Mouse (Mus musculus): ENCODE results near the gene Frs3. TPM values are rescaled to one million over a fixed set of nuclear protein-coding genes. Genes with fewer than 3 reads are reported as not detected.

Gene Frs3
- polyA plus RNA-seq, 1 experiment from 2014 or later = 11.1 TPM

DNA sequence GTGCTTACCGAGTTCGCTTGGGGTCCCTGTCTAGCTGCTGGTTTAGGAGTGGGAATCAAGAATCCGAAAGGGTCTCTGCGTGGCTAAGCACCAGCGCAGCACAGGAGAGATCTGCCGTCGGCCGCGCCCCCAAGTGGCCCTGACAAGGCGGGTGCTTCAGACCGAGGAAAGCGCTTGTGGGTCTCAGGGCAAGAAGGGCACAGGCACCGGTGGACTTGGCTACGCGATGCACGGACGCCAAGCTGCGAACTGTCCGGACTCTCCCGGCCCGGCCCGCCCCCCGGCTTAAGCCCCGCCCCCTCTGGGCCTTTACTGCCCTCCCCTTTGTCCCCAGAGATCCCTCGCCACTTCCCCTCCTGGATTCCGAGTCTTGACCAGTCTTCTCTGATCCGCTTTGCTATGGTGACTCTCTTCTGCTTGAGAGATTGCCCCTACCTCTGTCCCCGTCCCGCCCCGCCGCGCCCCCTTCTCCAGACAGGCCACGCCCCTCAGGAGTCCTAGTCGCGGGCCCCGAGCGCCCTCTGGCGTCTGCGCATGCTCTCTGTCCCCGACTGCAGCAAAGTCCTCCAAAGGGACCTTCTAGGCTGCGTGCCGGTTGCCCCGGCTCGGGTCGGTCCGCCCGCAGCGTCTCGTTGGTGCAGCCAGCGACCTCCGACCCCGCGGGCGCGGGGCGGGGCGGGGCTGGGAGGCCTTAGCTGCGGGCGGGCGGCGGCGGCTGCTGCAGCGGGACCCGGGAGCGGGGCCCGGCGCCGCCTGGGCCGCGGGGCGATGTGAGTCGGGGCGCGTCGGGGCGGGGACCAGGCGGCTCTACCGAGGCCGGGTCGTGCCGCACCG lies 5.9 kb downstream of the Frs3 start, which contains the start of gene Prickle4:
Prickle4 (minus strand) TSS at position 234 of the 834 bp plus-strand sequence.
- Histone ChIP-seq H3K4me3 (replicated peaks) (peak within 1 kb of the TSS; percentile 79), H3K9ac (peak within 1 kb of the TSS; percentile 85), H3K36me3 (replicated peaks) (peaks cover 8% of the 10 kb centered on the region; the same call in 1 of the 2 replicates), H3K4me2 (peak within 1 kb of the TSS; percentile 79), H3K4me1 (peaks cover 20% of the 10 kb centered on the region), H3K27ac (peak within 1 kb of the TSS; percentile 68; the same call in 1 of the 2 replicates), H3K9me3 (no peaks in the 10 kb centered on the region), H3K27me3 (peaks cover 33% of the 10 kb centered on the region)
- WGBS = under 1% methylated on average over 78 of the region's 82 CpGs
- ATAC-seq (ENCODE audit: low FRiP score) = peak; percentile 96

DNA sequence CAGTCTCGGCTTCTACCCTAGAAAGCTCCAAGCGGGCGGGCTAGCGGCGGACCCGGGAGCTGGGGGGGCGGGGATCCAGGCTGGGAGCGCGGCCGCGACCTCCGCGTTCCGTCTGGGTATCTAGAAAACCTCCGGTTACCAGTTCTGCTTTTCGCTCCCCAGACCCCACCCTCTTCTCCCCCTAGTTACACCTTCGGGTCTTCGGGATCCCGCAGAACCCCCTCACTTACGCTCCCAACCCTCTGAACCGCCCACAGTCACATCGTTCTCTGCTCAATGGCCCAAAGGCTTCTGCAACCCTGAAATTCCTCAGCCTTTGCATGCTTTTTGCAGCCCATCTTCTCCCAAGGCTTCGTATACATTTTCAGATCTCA lies 6.5 kb downstream of the Frs3 start:
- peaks cover 13% of the 10 kb centered on the region; the same call in 1 of the 2 replicates for H3K36me3 ChIP-seq (replicated peaks)
- H3K27me3 ChIP-seq = peaks cover 31% of the 10 kb centered on the region
- WGBS = 1% methylated on average over 22 of the region's 23 CpGs
- peak overlapping the region; percentile 68; the same call in 1 of the 2 replicates for H3K27ac ChIP-seq
- ATAC-seq (ENCODE audit: low FRiP score) = no peak
- no peaks in the 10 kb centered on the region for H3K9me3 ChIP-seq
- H3K9ac ChIP-seq = peak overlapping the region; percentile 85
- peak overlapping the region; percentile 79 for H3K4me3 ChIP-seq (replicated peaks)
- H3K4me1 ChIP-seq = peaks cover 16% of the 10 kb centered on the region
- H3K4me2 ChIP-seq = peak overlapping the region; percentile 79

DNA sequence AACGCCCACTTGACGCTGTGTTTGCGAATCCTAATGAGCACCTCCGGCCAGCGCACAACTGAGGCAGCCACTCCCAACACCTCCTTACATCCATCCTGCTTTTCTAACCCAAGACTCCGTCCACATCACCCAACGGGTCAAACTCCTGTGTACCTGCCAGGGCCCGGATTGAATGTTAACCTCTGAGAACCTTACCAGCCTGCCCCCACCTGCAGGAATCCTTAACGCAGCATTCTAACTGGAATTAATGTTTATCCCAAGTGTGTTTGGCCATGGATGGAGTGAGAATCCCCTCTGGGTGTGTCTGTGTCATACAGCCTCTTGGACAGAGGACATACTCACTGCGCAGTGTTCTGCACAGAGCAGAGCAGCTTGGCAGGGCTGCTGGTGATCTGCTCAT lies 9.3 kb downstream of the Frs3 start:
- H3K36me3 ChIP-seq (replicated peaks) = peaks cover 34% of the 10 kb centered on the region
- no peak overlapping the region for H3K27ac ChIP-seq
- H3K4me3 ChIP-seq (replicated peaks) = no peak overlapping the region
- peaks cover 25% of the 10 kb centered on the region for H3K27me3 ChIP-seq
- no peak for ATAC-seq (ENCODE audit: low FRiP score)
- H3K4me1 ChIP-seq = peaks cover 17% of the 10 kb centered on the region
- H3K4me2 ChIP-seq = no peak overlapping the region
- H3K9ac ChIP-seq = 0 out of 2 replicates have a peak overlapping the region, but pooled peaks have one; percentile 36
- no peaks in the 10 kb centered on the region for H3K9me3 ChIP-seq
- 91% methylated on average over 10 of the region's 10 CpGs for WGBS

DNA sequence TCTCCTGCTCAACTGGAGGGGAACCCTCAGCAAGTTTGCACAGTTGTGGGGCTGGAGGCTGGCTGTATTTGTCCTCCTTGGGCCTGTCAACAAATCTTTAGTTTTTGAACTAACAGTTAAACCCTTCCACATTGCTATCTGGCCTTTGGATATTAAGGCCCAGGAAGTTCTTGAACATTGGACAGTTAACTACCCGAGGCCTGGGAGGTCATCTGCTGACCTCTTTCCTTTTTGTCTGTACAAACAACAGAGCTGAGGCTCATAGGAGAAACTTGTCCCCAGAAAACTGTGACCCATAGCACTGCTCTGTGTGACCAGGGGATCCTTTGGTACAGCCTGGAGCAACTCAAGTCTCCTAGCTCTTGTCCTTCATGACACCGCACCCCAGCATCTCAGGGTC lies 10.2 kb downstream of the Frs3 start:
- peaks cover 23% of the 10 kb centered on the region for H3K27me3 ChIP-seq
- 76% methylated on average over 2 of the region's 2 CpGs for WGBS
- H3K4me3 ChIP-seq (replicated peaks) = no peak overlapping the region
- no peak overlapping the region for H3K9ac ChIP-seq
- no peak overlapping the region for H3K4me2 ChIP-seq
- H3K4me1 ChIP-seq = peaks cover 14% of the 10 kb centered on the region
- peaks cover 40% of the 10 kb centered on the region for H3K36me3 ChIP-seq (replicated peaks)
- no peak for ATAC-seq (ENCODE audit: low FRiP score)
- H3K27ac ChIP-seq = no peak overlapping the region
- no peaks in the 10 kb centered on the region for H3K9me3 ChIP-seq

DNA sequence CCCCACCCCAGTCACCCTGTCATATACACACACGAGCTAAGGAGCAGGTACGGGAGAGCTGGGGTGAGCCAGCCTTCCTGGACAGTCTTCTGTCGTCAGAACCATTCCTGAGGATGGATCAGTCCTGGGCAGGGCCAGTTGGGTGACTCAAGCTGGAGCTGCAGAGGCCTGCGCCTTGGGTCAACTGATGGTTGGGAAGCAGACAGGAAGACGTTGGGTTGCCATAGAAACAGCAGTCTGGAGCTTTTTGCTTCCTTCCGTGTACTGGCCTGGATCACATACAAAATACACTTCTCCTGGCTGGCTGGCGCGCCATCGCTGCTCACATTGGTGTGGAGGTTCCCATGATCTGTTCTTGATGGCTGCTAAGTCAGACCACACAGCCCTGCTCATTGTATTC lies 13.0 kb downstream of the Frs3 start:
- no peak overlapping the region for H3K4me3 ChIP-seq (replicated peaks)
- H3K36me3 ChIP-seq (replicated peaks) = peaks cover 40% of the 10 kb centered on the region

DNA sequence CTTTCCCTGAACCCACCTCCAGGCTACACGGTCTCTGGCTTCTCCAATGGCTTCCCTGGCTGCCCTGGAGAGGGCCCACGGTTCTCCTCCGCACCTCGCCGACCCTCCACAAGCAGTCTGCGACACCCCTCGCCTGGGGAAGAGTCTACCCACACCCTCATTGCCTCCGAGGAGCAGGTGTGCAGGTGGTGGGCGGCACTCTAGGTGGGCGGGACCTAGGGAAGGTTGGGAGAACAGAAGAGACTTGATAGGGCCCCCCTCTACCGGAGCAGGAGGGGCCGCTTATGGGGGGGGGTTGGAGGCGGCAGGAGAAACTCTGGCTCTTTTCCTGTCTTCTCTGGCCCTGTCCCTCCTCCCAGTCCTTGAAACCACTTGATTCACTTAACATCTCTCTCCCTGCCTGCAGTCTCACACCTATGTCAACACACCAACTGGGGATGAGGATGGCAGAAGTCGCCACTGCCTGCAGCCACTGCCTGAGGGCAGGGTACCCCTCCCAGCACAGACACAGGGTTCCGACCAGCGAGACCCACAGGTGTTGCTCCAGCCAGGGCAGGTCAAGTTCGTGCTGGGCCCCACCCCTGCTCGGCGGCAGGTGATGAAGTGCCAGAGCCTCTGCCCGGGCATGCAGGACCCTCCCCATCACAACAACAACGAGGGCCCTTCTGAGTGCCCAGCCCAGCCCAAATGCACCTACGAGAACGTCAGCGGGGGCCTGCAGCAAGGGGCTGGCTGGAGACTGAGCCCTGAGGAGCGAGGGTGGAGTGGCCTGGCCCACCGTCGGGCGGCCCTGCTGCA lies 13.9 kb downstream of the Frs3 start:
- Histone ChIP-seq H3K27ac (no peak overlapping the region), H3K4me3 (replicated peaks) (no peak overlapping the region), H3K36me3 (replicated peaks) (peaks cover 38% of the 10 kb centered on the region), H3K9me3 (no peaks in the 10 kb centered on the region), H3K9ac (no peak overlapping the region), H3K27me3 (peaks cover 20% of the 10 kb centered on the region), H3K4me2 (no peak overlapping the region), H3K4me1 (peaks cover 3% of the 10 kb centered on the region; the same call in 1 of the 2 replicates)
- WGBS = 50% methylated on average over 28 of the region's 28 CpGs
- no peak for ATAC-seq (ENCODE audit: low FRiP score)

More for the DNA sequence above, 13.0 kb downstream of the Frs3 start:
- 79% methylated on average over 9 of the region's 9 CpGs for WGBS
- peaks cover 3% of the 10 kb centered on the region; the same call in 1 of the 2 replicates for H3K4me1 ChIP-seq
- H3K9me3 ChIP-seq = no peaks in the 10 kb centered on the region
- H3K27ac ChIP-seq = no peak overlapping the region
- ATAC-seq (ENCODE audit: low FRiP score) = 0 out of 2 replicates have a peak, but pooled peaks have one; percentile 9
- no peak overlapping the region for H3K4me2 ChIP-seq
- H3K9ac ChIP-seq = no peak overlapping the region
- H3K27me3 ChIP-seq = peaks cover 20% of the 10 kb centered on the region

DNA sequence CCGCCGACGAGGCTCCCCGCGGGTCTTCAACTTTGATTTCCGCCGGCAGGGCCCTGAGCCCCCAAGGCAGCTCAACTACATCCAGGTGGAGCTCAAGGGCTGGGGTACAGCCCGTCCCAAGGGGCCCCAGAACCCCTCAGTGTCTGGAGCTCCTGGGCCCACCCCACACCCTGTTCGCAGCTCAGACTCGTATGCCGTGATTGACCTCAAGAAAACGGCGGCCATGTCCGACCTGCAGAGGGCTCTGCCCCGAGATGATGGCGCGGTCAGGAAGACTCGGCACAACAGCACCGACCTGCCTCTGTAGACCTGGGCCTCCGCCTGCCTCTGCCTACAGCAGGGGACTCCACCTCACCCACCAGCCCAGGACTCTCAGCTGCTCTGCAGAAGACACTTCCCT lies 14.7 kb downstream of the Frs3 start:
- H3K27ac ChIP-seq = no peak overlapping the region
- H3K36me3 ChIP-seq (replicated peaks) = peaks cover 37% of the 10 kb centered on the region
- peaks cover 3% of the 10 kb centered on the region; the same call in 1 of the 2 replicates for H3K4me1 ChIP-seq
- H3K9me3 ChIP-seq = no peaks in the 10 kb centered on the region
- H3K4me3 ChIP-seq (replicated peaks) = no peak overlapping the region
- 34% methylated on average over 20 of the region's 20 CpGs for WGBS
- ATAC-seq (ENCODE audit: low FRiP score) = no peak
- H3K9ac ChIP-seq = no peak overlapping the region
- peaks cover 20% of the 10 kb centered on the region for H3K27me3 ChIP-seq
- H3K4me2 ChIP-seq = no peak overlapping the region

DNA sequence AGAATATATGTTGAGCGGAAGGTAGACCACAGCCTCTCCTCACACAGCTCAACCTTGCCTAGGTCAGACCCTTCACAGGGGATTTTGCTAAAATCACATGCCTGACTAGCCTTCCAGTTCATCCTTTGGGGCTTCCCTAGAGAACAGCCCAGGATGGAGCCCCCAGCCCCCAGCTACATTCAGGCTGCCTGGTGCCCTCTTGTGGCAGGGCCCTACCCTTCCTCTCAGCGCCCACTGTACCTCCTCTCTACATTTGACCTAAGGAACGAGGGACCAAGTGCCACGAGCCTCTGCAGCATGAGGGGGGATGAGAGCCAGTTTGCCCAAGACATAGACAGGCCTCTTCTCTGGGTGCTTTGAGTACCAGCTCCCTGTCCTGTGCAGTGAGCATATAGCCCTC lies 15.9 kb downstream of the Frs3 start:
- H3K36me3 ChIP-seq (replicated peaks) = peaks cover 32% of the 10 kb centered on the region
- H3K9ac ChIP-seq = no peak overlapping the region
- no peak overlapping the region for H3K4me2 ChIP-seq
- peaks cover 20% of the 10 kb centered on the region for H3K27me3 ChIP-seq
- no peak for ATAC-seq (ENCODE audit: low FRiP score)
- WGBS = 81% methylated on average over 4 of the region's 4 CpGs
- no peak overlapping the region for H3K27ac ChIP-seq
- no peak overlapping the region for H3K4me3 ChIP-seq (replicated peaks)
- no peaks in the 10 kb centered on the region for H3K9me3 ChIP-seq
- peaks cover 3% of the 10 kb centered on the region; the same call in 1 of the 2 replicates for H3K4me1 ChIP-seq

DNA sequence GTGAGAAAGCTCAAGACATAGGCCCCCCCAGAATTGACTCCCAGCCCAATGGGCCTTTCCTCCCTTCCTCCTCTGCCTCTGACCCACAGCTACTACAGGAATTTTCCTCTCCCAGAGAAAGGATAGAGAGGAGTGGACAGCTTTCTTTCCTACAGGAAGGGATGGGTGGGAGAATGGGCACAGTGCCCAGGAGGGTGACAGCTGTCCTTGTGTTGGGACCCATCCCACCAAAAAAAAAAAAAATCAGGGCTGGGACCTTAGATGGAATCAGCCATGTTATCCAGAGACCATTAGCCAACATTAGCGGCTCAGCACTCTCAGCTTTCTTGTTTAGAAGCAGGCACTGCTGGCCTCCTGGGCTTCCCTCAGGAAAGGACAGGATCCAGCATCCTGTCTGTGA lies 17.4 kb downstream of the Frs3 start:
- ATAC-seq (ENCODE audit: low FRiP score) = no peak
- Histone ChIP-seq H3K4me3 (replicated peaks) (no peak overlapping the region), H3K27me3 (peaks cover 20% of the 10 kb centered on the region)

DNA sequence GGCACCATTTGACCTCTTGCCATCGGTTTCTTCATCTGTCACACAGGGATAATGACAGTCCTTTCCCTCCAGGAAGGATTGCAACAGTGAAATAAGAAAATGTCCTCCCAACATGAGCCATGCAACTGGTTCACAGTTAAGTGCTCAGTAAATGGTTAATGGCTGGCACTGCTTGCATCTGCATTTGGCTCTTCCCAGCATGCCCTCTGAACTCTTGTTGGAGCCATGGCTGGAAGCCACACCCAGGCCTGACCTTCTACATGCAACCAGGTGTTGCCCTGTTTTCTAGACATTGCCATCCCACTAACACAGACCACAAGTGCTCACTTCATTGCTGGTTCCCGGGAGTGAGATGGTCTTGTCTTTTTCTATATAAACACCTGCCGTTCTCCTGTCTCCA lies 19.1 kb downstream of the Frs3 start:
- no peak overlapping the region for H3K27ac ChIP-seq
- WGBS = 79% methylated on average over 3 of the region's 3 CpGs
- H3K36me3 ChIP-seq (replicated peaks) = peaks cover 7% of the 10 kb centered on the region; the same call in 1 of the 2 replicates
- ATAC-seq (ENCODE audit: low FRiP score) = no peak
- H3K9me3 ChIP-seq = no peaks in the 10 kb centered on the region
- H3K27me3 ChIP-seq = peaks cover 10% of the 10 kb centered on the region
- H3K4me2 ChIP-seq = no peak overlapping the region
- H3K4me1 ChIP-seq = 0 out of 2 replicates have a peak, but pooled peaks cover 3% of the 10 kb centered on the region
- no peak overlapping the region for H3K9ac ChIP-seq
- H3K4me3 ChIP-seq (replicated peaks) = no peak overlapping the region

More for the DNA sequence above, 17.4 kb downstream of the Frs3 start:
- Histone ChIP-seq H3K9me3 (no peaks in the 10 kb centered on the region), H3K36me3 (replicated peaks) (peaks cover 21% of the 10 kb centered on the region), H3K4me2 (no peak overlapping the region), H3K9ac (no peak overlapping the region), H3K27ac (no peak overlapping the region), H3K4me1 (peaks cover 3% of the 10 kb centered on the region; the same call in 1 of the 2 replicates)
- 75% methylated on average over 1 of the region's 1 CpGs for WGBS

DNA sequence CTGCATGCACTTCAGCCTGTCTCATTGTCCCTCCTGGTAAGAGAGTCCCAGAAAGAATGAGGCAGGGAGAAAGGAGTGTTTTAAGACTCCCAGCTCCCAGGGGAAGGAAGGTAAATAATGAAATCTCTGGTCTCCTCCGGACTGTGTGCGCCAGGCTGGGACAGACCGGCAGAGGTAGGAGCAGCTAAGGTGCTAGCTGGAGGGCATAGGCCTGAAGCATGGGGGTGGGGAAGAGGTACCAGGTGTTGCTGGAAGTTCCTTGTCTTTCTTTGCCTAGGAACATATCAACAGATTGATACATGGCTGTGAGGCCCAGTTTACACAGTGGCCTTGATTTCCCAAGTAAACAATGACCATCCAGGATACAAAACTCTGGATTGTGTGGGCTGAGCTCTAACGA lies 20.1 kb downstream of the Frs3 start:
- Histone ChIP-seq H3K4me3 (replicated peaks) (no peak overlapping the region), H3K27me3 (no peaks in the 10 kb centered on the region), H3K36me3 (replicated peaks) (no peaks in the 10 kb centered on the region), H3K9me3 (no peaks in the 10 kb centered on the region), H3K4me2 (no peak overlapping the region), H3K27ac (no peak overlapping the region), H3K4me1 (no peaks in the 10 kb centered on the region), H3K9ac (no peak overlapping the region)
- 82% methylated on average over 4 of the region's 4 CpGs for WGBS
- ATAC-seq (ENCODE audit: low FRiP score) = no peak

DNA sequence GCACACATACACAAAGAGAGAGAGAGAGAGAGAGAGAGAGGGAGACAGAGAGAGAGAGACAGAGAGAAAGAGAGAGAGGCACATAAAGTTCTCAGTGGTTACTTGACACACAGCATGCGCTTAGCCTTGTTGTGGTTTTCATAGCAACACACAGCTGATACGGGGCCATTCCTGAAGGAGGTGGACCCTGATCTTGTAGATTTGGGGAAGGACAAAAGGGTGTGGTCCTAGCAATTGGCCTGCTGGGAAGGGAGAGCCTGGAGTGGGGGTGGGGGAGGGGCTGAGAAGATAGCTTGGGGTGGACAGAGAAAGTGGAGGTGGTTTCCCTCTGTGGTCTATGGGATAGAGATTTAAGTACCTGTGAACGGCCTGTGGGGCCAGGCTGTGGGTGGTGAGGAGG lies 21.2 kb downstream of the Frs3 start:
- Histone ChIP-seq H3K4me3 (replicated peaks) (no peak overlapping the region), H3K27me3 (no peaks in the 10 kb centered on the region), H3K4me2 (no peak overlapping the region), H3K9ac (no peak overlapping the region), H3K27ac (no peak overlapping the region), H3K36me3 (replicated peaks) (no peaks in the 10 kb centered on the region), H3K4me1 (no peaks in the 10 kb centered on the region), H3K9me3 (no peaks in the 10 kb centered on the region)
- ATAC-seq (ENCODE audit: low FRiP score) = no peak
- WGBS = 83% methylated on average over 3 of the region's 3 CpGs

All from forebrain, embryonic 12.5 days (tissue).